Mouse (Mus musculus): Measurements from ENCODE around the gene Nup62. TPM values are rescaled to one million over a fixed set of nuclear protein-coding genes. Genes with fewer than 3 reads are reported as not detected.

Gene Nup62
- polyA plus RNA-seq, 1 experiment from 2014 or later, result 66.9 TPM

- 22% methylated on average over 8 of the region's 8 CpGs for WGBS
- H3K4me1 ChIP-seq (ENCODE audit: control insufficient read depth, insufficient read depth, low read length), result peaks cover 8% of the 10 kb centered on the region
Observed at GRCm38 (mm10) chr7:44857905-44858304, 42.0 kb downstream of the Nup62 start.

GRCm38 (mm10) chr7:44859896-44860295, 44.0 kb downstream of the Nup62 start:
- Histone ChIP-seq H3K9ac (replicated peaks; ENCODE audit: low read length) (no peak overlapping the region), H3K36me3 (replicated peaks; ENCODE audit: control insufficient read depth, insufficient read depth, low read depth, low read length) (peaks cover 21% of the 10 kb centered on the region), H3K9me3 (replicated peaks; ENCODE audit: control insufficient read depth, low read length) (no peaks in the 10 kb centered on the region), H3K4me3 (ENCODE audit: low read depth, low read length) (no peak overlapping the region), H3K4me2 (ENCODE audit: low read depth, low read length) (no peak overlapping the region), H3K4me1 (ENCODE audit: control insufficient read depth, insufficient read depth, low read length) (peaks cover 3% of the 10 kb centered on the region), H3K27me3 (ENCODE audit: control insufficient read depth, insufficient read depth, low read length) (no peaks in the 10 kb centered on the region), H3K27ac (replicated peaks; ENCODE audit: low read depth, low read length) (no peak overlapping the region)
- WGBS, result 88% methylated on average over 11 of the region's 11 CpGs
- no peak for ATAC-seq (replicated peaks; ENCODE audit: insufficient number of reproducible peaks, low FRiP score, low TSS enrichment, low read depth)
- no peak for DNase-seq (ENCODE audit: low spot score)

More at GRCm38 (mm10) chr7:44857905-44858304, 42.0 kb downstream of the Nup62 start:
- Histone ChIP-seq H3K36me3 (replicated peaks; ENCODE audit: control insufficient read depth, insufficient read depth, low read depth, low read length) (peaks cover 8% of the 10 kb centered on the region), H3K4me3 (ENCODE audit: low read depth, low read length) (peak overlapping the region; percentile 73), H3K9ac (replicated peaks; ENCODE audit: low read length) (peak overlapping the region; percentile 87), H3K27me3 (ENCODE audit: control insufficient read depth, insufficient read depth, low read length) (no peaks in the 10 kb centered on the region), H3K27ac (replicated peaks; ENCODE audit: low read depth, low read length) (no peak overlapping the region), H3K9me3 (replicated peaks; ENCODE audit: control insufficient read depth, low read length) (no peaks in the 10 kb centered on the region), H3K4me2 (ENCODE audit: low read depth, low read length) (peak overlapping the region; percentile 90)
- DNase-seq (ENCODE audit: low spot score) (peak; percentile 53), ATAC-seq (replicated peaks; ENCODE audit: insufficient number of reproducible peaks, low FRiP score, low TSS enrichment, low read depth) (no peak)

DNA sequence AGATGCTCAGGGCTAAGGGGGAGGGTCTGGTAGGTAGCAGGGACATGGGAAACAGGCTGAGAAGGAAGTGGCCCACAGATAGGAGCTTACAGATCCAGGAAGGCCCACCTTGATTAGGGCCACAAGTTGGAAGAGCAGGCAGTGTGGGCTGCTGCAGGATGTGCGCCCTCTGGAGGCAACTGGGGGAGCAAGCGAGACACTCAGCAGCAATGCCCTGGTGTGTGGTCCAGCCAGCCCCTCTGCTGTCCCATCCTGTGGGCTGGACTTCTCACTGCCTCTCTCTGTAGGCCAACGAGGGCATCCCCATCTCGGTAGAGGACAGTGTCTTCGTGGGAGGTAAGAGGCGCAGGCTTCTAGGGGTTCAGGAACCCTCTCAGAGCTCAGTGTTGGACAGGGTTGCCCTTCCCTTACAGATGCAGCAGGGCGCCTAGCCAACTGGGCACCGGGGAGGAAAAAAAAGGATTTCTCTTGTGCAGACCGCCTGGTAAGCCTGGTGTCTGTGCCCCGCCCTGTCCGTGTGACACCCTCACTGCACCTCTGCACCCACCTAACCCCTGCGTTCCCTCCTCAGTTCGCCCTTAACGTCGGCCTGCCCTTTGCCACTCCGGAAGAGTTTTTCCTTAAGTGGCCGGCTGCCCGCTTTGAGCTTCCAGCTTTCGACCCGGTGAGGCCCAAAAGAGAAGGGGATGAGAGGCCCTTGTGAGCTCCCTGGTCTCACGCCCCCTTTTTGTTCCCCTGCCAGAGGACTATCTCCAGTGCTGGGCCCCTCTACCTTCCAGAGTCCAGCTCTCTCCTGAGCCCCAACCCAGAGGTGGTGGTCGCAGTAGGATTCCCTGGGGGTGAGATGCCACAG, 44.9 kb downstream of the Nup62 start:
- Histone ChIP-seq H3K36me3 (replicated peaks; ENCODE audit: control insufficient read depth, insufficient read depth, low read depth, low read length) (peaks cover 23% of the 10 kb centered on the region), H3K27me3 (ENCODE audit: control insufficient read depth, insufficient read depth, low read length) (no peaks in the 10 kb centered on the region), H3K9ac (replicated peaks; ENCODE audit: low read length) (0 out of 2 replicates have a peak overlapping the region, but pooled peaks have one; percentile 9), H3K27ac (replicated peaks; ENCODE audit: low read depth, low read length) (peak overlapping the region; percentile 59; the same call in 1 of the 2 replicates), H3K9me3 (replicated peaks; ENCODE audit: control insufficient read depth, low read length) (no peaks in the 10 kb centered on the region), H3K4me1 (ENCODE audit: control insufficient read depth, insufficient read depth, low read length) (no peaks in the 10 kb centered on the region; the same call in 1 of the 2 replicates), H3K4me2 (ENCODE audit: low read depth, low read length) (no peak overlapping the region), H3K4me3 (ENCODE audit: low read depth, low read length) (no peak overlapping the region)
- peak; percentile 23; the same call in 1 of the 2 replicates for ATAC-seq (replicated peaks; ENCODE audit: insufficient number of reproducible peaks, low FRiP score, low TSS enrichment, low read depth)
- WGBS, result 62% methylated on average over 22 of the region's 22 CpGs
- DNase-seq (ENCODE audit: low spot score), result peak; percentile 78

GRCm38 (mm10) chr7:44861429-44861816, 45.5 kb downstream of the Nup62 start:
- 80% methylated on average over 14 of the region's 14 CpGs for WGBS
- Histone ChIP-seq H3K4me2 (ENCODE audit: low read depth, low read length) (no peak overlapping the region), H3K36me3 (replicated peaks; ENCODE audit: control insufficient read depth, insufficient read depth, low read depth, low read length) (peaks cover 23% of the 10 kb centered on the region), H3K4me1 (ENCODE audit: control insufficient read depth, insufficient read depth, low read length) (no peaks in the 10 kb centered on the region; the same call in 1 of the 2 replicates), H3K9me3 (replicated peaks; ENCODE audit: control insufficient read depth, low read length) (no peaks in the 10 kb centered on the region), H3K9ac (replicated peaks; ENCODE audit: low read length) (no peak overlapping the region), H3K4me3 (ENCODE audit: low read depth, low read length) (no peak overlapping the region), H3K27me3 (ENCODE audit: control insufficient read depth, insufficient read depth, low read length) (no peaks in the 10 kb centered on the region), H3K27ac (replicated peaks; ENCODE audit: low read depth, low read length) (no peak overlapping the region)
- ATAC-seq (replicated peaks; ENCODE audit: insufficient number of reproducible peaks, low FRiP score, low TSS enrichment, low read depth) (no peak), DNase-seq (ENCODE audit: low spot score) (no peak)

DNA sequence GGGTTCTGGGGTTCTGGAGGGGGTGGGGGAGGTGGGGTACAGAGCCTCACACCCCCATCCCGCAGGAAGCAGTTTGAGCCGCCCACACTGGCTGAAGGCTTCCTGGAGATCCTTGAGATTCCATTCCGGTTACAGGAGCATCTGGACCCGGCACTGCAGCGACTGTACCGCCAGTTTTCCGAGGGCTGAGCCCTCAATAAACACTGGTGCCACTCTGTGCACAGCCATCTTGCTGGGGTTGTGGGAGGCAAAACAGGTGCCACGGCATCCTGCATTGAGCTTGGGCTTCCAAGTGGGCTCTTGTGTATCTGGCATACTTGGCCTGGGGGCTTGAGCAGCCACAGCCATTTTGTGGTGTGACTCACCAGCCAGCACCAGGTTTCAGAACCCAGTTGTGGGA, 46.5 kb downstream of the Nup62 start:
- no peak for ATAC-seq (replicated peaks; ENCODE audit: insufficient number of reproducible peaks, low FRiP score, low TSS enrichment, low read depth)
- peaks cover 23% of the 10 kb centered on the region for H3K36me3 ChIP-seq (replicated peaks; ENCODE audit: control insufficient read depth, insufficient read depth, low read depth, low read length)

DNA sequence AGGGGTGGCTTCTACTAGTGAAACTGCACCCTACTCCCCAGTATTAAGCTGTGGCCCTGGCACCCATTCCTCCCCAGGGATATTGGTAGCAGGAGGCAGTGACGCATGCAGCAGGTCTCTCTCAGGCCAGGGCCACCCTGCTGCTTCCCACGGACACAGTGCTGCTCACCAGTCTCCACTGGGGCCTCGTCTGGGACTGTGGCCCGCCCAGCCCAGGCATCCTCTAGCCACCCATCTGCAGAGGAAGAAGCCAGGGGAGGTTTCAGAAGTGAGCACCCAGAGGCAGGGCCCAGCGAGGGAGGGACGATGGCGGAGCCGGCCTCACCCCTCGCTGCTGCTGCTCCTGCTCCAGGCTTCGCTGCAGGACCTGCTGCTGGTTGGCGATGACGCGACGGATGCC, 47.3 kb downstream of the Nup62 start:
- Histone ChIP-seq H3K4me1 (ENCODE audit: control insufficient read depth, insufficient read depth, low read length) (peaks cover 6% of the 10 kb centered on the region; the same call in 1 of the 2 replicates), H3K4me2 (ENCODE audit: low read depth, low read length) (no peak overlapping the region), H3K27ac (replicated peaks; ENCODE audit: low read depth, low read length) (no peak overlapping the region), H3K27me3 (ENCODE audit: control insufficient read depth, insufficient read depth, low read length) (no peaks in the 10 kb centered on the region), H3K9me3 (replicated peaks; ENCODE audit: control insufficient read depth, low read length) (no peaks in the 10 kb centered on the region), H3K9ac (replicated peaks; ENCODE audit: low read length) (no peak overlapping the region), H3K4me3 (ENCODE audit: low read depth, low read length) (no peak overlapping the region), H3K36me3 (replicated peaks; ENCODE audit: control insufficient read depth, insufficient read depth, low read depth, low read length) (peaks cover 23% of the 10 kb centered on the region)
- 91% methylated on average over 14 of the region's 14 CpGs for WGBS
- no peak for ATAC-seq (replicated peaks; ENCODE audit: insufficient number of reproducible peaks, low FRiP score, low TSS enrichment, low read depth)
- DNase-seq (ENCODE audit: low spot score), result no peak

More for the DNA sequence above, 46.5 kb downstream of the Nup62 start:
- DNase-seq (ENCODE audit: low spot score), result no peak
- H3K4me1 ChIP-seq (ENCODE audit: control insufficient read depth, insufficient read depth, low read length), result peaks cover 5% of the 10 kb centered on the region
- no peak overlapping the region for H3K27ac ChIP-seq (replicated peaks; ENCODE audit: low read depth, low read length)
- H3K27me3 ChIP-seq (ENCODE audit: control insufficient read depth, insufficient read depth, low read length), result no peaks in the 10 kb centered on the region
- no peaks in the 10 kb centered on the region for H3K9me3 ChIP-seq (replicated peaks; ENCODE audit: control insufficient read depth, low read length)
- 91% methylated on average over 8 of the region's 8 CpGs for WGBS
- H3K4me3 ChIP-seq (ENCODE audit: low read depth, low read length), result no peak overlapping the region
- no peak overlapping the region for H3K4me2 ChIP-seq (ENCODE audit: low read depth, low read length)
- H3K9ac ChIP-seq (replicated peaks; ENCODE audit: low read length), result no peak overlapping the region

GRCm38 (mm10) chr7:44863982-44864494, 48.1 kb downstream of the Nup62 start:
- ATAC-seq (replicated peaks; ENCODE audit: insufficient number of reproducible peaks, low FRiP score, low TSS enrichment, low read depth), result no peak
- WGBS, result 87% methylated on average over 11 of the region's 11 CpGs
- Histone ChIP-seq H3K9ac (replicated peaks; ENCODE audit: low read length) (no peak overlapping the region), H3K27ac (replicated peaks; ENCODE audit: low read depth, low read length) (no peak overlapping the region), H3K27me3 (ENCODE audit: control insufficient read depth, insufficient read depth, low read length) (no peaks in the 10 kb centered on the region), H3K4me2 (ENCODE audit: low read depth, low read length) (no peak overlapping the region), H3K4me3 (ENCODE audit: low read depth, low read length) (no peak overlapping the region), H3K36me3 (replicated peaks; ENCODE audit: control insufficient read depth, insufficient read depth, low read depth, low read length) (peaks cover 23% of the 10 kb centered on the region), H3K4me1 (ENCODE audit: control insufficient read depth, insufficient read depth, low read length) (peaks cover 6% of the 10 kb centered on the region; the same call in 1 of the 2 replicates), H3K9me3 (replicated peaks; ENCODE audit: control insufficient read depth, low read length) (no peaks in the 10 kb centered on the region)
- no peak for DNase-seq (ENCODE audit: low spot score)
